Mouse (Mus musculus) thymus, postnatal 14 days (tissue): ENCODE measurements around the gene Psmc3.
"Not testable (repeated sequence)": the region's sequence is repeated elsewhere in the genome, so short reads cannot be mapped to it uniquely, and the experiment has no call there.

Source experiments
- DNase-seq: peaks from one replicate; pipeline ENCODE4 v3.0.0; 2021

Psmc3 gene

GRCm38 (mm10) chr2:91053934-91054382, at the start of gene Psmc3:
Gene Psmc3 (plus strand): TSS chr2:91054009.
- DNase-seq: peak; percentile 98

GRCm38 (mm10) chr2:91008536-91008935, 45.3 kb upstream of the Psmc3 start:
- DNase-seq: no peak

DNA sequence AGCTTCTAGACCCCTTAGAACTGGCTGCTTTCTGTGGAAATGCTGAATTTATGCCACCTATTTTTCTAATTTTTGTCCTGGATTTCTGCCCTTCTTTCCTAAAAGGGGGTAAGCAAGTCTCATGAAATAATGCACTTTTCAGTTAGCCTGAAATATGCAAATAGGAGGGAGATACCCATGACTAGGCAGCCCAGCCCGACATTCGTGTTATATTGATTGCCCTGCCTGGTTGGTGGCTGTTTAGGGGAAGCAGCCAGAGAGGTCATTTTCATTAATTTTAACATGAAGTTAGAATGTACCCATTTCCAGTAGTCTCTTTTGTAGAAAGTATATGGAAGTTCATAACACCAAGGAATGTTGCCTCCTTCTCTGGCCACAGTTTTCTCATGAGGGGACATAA, 39.9 kb upstream of the Psmc3 start:
- DNase-seq: no peak

- DNase-seq: no peak
Measured at GRCm38 (mm10) chr2:91015386-91015785, 38.4 kb upstream of the Psmc3 start.

DNA sequence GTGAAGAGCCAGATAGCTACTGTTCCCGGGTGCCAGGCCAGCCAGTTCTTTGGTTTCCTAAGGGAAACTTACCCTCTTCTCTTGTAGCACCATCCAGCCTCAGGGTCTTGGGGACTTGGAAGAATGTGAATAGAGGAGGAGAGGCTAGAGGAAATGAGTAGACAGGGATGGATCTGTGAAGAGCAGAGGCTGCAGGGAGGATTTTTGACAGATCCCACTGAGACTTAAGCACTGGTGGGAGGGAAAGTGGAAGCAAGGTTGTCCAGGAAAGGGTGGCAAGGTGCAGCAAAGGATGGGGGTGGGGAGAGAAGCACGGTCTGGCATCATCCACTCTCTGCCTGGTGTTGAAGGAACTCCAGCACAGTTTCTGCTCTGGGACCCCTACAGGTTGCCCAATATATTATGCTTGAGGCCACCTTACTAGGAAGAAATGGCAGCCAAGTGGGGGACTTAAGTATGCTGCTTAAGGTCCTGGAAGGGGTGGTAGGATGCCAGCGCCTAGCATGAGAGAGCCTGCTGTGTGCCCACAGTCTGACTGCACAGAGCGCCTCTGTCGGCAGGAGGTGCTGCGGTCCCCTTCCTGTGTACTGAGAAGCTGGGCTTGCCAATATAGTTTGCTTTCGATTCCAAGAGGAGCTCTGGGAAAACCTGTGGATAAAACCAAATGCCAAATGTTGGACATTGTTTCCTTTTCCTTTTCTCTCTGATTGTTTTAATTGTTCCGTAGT, 35.6 kb upstream of the Psmc3 start:
- DNase-seq: no peak

- DNase-seq: no peak
Measured at GRCm38 (mm10) chr2:91019911-91020310, 33.9 kb upstream of the Psmc3 start.

- DNase-seq: not testable (repeated sequence)
Measured at GRCm38 (mm10) chr2:91022266-91022665, 31.5 kb upstream of the Psmc3 start.

DNA sequence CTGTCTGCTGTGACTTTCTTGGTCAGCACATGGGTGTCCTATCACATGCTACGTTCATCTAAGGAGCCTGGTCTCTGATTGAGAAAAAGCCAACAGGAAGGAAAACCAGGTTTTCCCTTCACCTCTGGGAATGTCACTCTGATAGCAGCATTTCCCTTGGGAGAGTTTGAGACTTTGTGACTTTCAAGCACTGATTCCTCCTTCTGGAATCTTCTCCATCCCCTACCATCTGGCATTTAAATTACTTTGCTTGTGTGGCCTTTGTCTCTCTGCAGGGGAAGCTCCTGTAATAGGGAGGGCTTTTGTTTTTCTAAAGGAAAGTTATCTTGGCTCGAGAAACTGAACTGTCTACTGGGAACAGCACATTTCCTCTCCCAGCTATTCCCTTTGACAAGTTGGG, 30.7 kb upstream of the Psmc3 start:
- no peak for DNase-seq

GRCm38 (mm10) chr2:91023956-91024355, 29.9 kb upstream of the Psmc3 start:
- no peak for DNase-seq

GRCm38 (mm10) chr2:91025081-91025516, 28.7 kb upstream of the Psmc3 start:
- no peak for DNase-seq

GRCm38 (mm10) chr2:91026491-91026890, 27.3 kb upstream of the Psmc3 start:
- no peak for DNase-seq

- no peak for DNase-seq
Measured at GRCm38 (mm10) chr2:91027391-91028214, 26.2 kb upstream of the Psmc3 start.

DNA sequence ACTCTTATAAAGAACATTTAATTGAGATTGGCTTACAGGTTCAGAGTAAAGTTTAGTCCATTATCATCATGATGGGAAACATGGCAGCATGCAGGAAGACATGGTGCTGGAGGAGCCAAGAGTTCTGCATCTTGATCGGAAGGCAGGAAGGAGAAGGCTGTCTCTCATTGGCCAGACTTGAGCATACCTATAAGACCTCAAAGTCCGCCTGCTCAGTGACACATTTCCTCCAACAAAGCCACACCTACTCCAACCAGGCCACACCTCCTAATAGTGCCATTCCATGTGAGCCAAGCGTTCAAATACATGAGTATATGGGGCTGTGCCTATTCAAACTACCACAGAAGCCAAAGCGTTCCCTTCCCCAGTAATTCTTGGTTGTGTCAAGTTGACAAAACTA, 22.6 kb upstream of the Psmc3 start:
- no peak for DNase-seq

- DNase-seq: no peak
Measured at GRCm38 (mm10) chr2:91033000-91033399, 20.8 kb upstream of the Psmc3 start.

DNA sequence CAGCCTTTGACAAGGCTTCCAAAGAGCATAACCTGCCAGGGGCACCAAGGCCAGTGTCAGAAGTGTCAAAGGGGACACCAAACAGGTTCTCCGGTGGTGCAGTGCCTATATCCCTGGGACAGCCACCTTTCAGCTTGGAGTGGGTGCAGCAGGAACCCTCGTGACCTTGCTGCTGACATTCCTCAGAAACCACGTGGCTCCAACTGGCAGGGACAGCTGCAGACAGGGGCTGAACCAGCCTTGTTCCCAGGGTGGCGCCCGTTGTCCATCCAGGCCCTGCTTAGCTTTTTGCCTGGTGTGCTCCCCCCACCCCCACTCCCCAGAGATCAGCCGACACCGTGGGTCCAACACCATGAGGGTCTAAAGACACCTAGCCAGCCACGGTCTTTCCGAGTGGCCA, 18.4 kb upstream of the Psmc3 start, which contains the start of gene Rapsn:
Gene Rapsn, plus strand, starts transcription at position 236 of the 400 bp plus-strand sequence.
- no peak for DNase-seq

DNA sequence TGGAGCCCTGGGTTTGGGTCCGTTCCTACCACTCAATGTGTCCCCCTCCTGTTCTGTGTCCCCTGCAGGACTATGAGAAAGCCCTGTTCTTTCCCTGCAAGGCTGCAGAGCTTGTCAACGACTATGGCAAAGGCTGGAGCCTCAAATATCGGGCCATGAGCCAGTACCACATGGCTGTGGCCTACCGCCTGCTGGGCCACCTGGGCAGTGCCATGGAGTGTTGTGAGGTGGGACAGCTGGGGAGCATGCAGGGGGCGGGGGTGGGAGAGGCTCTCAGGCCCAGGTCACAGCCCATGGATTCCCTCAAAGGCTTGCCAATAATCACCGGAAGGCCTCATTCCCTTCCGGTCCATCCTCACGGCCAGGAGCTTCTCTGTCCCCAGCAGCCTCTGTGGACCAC, 12.0 kb upstream of the Psmc3 start:
- DNase-seq: no peak

DNA sequence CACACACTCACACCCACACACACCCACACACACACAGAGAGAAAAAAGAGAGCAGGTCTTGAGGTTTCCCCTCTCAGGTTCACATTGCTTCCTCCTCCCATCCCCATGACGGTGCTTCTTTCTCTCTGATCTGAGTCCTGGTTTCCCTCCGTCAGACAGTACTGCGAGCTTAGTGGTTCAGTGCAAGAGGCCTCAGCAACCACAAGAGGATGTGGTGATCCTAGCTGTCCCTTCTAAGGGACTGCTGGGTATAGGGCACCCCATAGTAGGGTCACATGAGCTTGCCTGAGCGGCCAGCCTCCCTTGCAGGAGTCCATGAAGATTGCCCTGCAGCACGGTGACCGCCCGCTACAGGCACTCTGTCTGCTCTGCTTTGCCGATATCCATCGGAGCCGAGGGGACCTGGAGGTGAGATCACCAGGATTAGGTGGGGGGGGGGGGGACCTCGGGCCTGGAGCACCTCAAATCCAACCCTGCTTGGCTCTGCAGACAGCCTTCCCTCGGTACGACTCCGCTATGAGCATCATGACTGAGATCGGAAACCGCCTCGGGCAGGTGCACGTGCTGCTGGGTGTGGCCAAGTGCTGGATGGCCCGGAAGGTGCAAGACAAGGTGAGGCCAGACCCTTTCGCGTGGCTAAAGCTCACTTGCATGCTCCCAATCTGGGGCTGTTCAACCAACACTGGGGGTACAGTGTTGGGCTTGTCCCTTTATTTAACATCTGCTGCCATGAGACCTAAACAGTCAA, 11.0 kb upstream of the Psmc3 start:
- peak; percentile 46 for DNase-seq

DNA sequence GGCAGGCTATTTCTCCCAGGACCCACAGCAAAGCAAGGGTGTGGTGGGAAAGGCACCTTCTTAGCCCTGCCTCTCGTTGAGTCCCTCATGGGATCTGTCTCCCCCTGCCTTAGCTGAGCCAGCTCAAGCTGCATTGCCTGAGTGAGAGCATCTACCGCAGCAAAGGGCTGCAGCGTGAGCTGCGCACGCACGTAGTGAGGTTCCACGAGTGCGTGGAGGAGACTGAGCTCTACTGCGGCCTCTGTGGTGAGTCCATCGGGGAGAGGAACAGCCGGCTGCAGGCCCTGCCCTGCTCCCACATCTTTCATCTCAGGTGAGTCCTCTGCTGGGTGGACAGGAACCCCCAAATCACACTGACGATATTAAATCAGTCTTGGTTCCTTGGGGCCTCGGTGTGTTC, 9.1 kb upstream of the Psmc3 start:
- DNase-seq: no peak

DNA sequence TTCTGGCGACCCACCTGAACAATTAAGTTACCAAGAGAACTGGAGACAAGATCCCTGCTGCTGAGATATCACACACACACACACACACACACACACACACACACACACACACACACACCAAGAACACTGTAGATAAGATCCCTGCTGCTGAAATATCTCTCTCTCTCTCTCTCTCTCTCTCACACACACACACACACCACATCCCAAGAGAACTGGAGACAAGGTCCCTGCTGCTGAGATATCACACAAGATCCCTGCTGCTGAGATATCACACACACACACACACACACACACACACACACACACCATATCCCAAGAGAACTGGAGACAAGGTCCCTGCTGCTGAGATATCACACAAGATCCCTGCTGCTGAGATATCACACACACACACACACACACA, 8.0 kb upstream of the Psmc3 start:
- DNase-seq: not testable (repeated sequence)

- no peak for DNase-seq
Measured at GRCm38 (mm10) chr2:91047359-91047758, 6.5 kb upstream of the Psmc3 start.

GRCm38 (mm10) chr2:91051917-91052316, 1.9 kb upstream of the Psmc3 start:
- DNase-seq: no peak

GRCm38 (mm10) chr2:91052752-91053151, 1.1 kb upstream of the Psmc3 start:
- no peak for DNase-seq

GRCm38 (mm10) chr2:91053181-91053933, 452 bp upstream of the Psmc3 start:
- no peak for DNase-seq
